Mouse (Mus musculus) cerebellum, adult (tissue): ENCODE measurements at regions not wholly inside any gene's neighbourhood (a gene's known extent, or its start where the extent isn't known, plus 50 kb on each side); places are given as distances from the start of the nearest gene placed in this dataset.
A peak's percentile ranks its signal among the peaks of the same experiment; 100 is the strongest.

Source experiments
- ATAC-seq: cut with Nextera tagmentation; 2 replicates; pipeline ENCODE4 v1.9.2; 2017; ENCODE audit warnings: mild to moderate bottlenecking, moderate library complexity, mixed read lengths; ENCODE audit not compliant: insufficient number of reproducible peaks, low FRiP score, low TSS enrichment

- no peak for ATAC-seq
Measured at GRCm38 (mm10) chr12:98045784-98046458, 213.3 kb downstream of the Galc start.

DNA sequence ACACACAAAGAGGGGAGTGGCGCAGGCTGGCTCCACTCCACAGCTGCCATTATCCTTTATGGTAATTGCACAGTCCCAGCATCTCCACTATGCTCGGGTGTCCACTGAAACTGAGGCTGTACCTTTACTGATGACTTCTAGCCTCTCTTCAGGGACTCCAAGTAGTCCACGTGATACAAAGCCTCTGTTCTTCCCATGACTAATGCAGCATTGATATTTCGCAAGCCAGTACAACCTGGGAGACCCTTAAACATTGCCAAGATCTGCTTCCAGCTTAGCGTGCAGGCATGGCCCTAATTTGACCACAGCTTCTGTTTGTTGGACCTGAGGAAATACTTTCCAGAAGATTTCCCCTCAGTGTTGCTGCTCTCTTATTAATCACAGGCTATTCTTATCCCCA is 215.8 kb downstream of the Galc start:
- ATAC-seq, result no peak

- ATAC-seq, result no peak
Measured at GRCm38 (mm10) chr12:98039677-98040076, 219.6 kb downstream of the Galc start.

DNA sequence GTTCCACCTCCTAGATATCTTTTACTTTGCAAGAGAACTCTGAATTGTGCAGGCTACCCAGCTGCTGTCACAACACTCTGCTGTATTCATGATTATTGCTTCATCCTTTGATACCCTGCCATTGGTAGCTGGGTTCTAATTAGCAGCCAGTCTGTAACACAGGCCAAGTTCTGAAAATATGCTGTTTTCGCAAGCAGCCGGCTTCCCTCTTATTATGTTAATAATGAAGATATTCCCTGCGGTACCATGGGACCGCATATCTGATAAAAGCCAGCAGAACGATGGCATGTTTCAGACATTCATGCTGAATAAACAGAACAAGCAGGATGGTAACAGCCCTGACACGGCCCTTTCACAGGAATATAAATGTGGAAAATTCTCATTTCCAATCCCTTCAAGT is 235.6 kb downstream of the Galc start:
- ATAC-seq, result no peak

DNA sequence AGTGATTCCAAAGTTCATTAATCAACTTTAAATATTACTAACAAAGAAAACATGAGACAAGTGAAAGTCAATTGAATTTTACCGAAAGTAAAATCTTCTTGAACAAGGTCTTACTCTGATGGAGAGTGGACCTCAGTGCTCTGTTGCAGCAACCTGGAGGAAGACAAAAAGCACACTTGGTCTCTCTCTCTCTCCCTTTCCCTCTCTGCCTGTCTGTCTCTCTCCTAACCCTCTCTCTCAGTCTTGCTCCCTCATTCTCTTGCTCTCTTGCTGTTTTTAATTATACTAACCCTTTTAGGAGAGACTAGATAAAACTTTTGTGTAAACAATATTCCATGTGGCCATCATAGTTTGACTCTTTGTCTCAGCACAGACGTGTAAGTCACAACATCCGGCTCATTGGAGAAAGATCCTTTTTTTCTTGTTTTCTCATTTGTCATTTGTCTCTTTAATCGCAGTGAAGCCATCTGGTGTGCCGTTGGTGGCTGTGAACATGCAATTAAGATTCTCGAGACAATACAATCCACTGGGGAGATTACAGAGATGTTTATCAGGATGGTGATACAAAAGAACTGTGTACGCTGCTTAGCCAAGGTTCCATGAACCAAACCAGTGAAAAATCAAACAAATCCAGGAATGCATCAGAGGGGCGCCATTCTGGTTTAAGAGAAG is 244.5 kb downstream of the Galc start:
- ATAC-seq, result no peak

- no peak for ATAC-seq
Measured at GRCm38 (mm10) chr12:98009175-98009574, 250.1 kb downstream of the Galc start.

DNA sequence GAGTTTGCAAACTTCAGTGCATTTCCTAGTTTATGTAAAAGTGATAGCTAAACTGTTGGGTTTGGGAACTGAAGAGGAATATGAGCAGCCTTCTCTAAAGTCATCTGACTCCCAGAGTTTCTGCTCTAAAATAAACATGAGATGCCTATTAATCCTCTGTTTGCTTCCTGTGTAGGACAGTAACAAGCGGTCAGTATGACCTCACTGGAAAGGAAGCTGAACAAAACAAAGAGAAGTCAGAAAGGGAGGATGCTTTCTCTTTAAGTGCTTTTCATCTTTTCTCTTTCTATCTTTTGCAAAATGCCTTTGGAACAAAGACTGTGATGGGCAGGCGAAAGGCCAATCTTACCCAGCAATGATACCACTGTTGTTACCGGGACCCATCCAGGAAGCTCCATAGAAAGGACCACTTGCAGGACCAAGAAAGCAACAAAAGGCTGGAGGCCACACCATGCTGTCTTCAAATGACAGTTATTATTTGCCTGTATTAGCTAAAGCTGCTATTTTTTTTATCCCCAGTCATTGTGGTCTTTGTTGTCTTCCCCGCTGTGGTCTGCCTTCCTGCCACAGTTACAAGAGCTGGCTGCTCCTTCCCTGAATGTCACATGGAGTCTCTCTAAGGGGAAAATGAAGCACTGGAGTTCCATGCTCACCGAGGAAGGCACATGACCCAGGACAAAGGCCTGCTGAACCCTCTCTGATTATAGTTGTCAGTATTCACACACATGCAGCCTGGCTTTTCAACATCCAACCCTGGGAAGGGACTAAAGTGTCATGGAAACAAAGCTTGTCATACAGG is 253.4 kb downstream of the Galc start:
- ATAC-seq, result no peak

DNA sequence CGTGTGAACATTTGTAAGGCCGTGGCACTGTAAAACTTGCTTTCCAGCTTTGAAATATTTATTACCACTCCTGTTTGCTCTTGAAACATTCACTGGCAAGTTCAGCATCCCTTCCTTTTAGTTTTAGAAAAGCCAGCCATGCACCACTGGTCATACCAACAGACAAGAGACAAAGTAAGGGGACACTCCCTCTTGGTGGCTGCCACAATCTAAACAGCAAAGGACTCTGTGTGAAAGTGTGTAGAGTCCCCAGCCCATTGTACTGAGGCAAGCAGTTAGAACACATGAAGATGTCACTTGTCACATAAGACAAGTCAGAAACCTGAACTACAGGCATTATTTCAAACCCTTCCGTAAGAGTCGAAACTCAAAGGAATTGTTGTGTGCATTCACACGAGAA is 257.0 kb downstream of the Galc start:
- ATAC-seq, result no peak

DNA sequence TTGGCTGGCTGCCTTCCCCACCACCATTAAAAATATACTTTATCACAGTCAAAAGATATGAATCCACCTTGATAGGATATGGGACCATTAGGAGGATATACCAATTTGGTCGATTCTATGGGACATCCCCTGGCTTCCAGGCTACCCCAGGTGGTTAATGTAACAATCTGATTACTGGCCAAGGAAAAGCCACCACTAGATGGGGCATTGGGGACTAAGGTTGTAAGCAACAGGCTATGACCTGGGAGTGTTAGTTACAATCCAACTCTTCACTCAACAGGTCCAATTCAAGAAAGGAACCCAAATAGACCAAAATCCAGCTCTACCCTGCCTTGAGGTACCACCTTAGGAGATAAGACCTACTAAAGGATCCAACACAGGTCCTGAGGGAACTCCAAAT is 264.4 kb downstream of the Galc start:
- no peak for ATAC-seq

- no peak for ATAC-seq
Measured at GRCm38 (mm10) chr12:97993937-97994336, 265.3 kb downstream of the Galc start.

DNA sequence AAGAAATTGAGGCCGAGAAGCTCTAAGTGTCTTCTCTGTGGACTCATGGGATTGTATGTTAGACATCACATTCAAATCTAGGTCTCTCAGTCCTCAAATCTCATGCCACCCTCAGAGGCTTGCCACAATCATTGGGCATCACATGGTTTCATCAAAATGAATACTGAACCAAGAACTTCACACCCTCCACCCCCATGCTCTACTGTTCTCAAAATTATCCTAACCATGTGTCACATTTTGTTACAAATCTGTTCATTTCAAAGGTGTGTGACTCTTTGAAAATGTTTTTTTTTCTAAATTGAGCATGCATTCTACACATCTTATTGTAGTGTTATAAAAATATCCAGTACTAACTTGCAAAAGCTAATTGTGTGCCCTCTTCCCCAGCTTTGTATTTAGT is 275.9 kb downstream of the Galc start:
- no peak for ATAC-seq

DNA sequence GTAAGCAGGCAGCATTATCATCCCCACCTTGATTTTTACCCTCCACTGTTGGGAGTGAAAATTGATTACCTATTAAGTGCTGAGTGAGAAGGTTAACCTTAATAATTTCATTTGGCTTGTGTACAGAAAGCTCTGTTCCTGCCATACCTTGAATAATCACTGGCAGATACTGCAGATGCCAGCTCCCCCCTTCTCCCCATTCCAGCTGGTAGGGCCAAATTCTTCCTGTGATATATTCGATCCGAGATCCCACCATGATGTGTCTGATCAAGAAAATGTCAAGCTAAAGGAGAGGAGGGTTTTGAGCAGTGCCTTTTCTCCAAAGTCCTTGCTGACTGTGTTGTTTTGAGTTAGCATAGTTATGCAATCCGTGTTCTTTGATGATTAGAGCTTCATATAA is 280.6 kb downstream of the Galc start:
- ATAC-seq, result 0 out of 2 replicates have a peak, but pooled peaks have one; percentile 15

DNA sequence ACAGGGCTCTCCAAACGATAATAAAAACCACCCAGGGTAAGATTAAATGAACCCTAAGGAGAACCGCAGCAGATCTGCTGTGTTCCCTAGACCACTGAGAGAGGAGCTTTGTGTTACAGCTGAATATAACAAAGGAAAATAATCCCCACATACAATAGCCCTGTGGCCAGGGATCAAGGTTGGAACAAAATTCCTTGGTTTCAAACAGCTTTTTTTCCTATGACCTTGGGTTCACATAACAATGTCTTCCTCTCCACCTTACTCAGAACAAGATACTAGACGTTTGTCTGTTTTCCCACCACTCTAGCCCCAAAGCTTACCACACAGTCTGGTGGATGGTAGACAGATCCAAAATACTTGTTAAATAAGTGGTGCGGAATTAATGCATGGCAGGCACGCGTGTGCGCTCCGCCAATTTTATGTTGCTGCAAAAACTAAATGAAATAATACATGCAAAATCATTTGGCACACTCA is 281.0 kb downstream of the Galc start:
- ATAC-seq, result no peak

DNA sequence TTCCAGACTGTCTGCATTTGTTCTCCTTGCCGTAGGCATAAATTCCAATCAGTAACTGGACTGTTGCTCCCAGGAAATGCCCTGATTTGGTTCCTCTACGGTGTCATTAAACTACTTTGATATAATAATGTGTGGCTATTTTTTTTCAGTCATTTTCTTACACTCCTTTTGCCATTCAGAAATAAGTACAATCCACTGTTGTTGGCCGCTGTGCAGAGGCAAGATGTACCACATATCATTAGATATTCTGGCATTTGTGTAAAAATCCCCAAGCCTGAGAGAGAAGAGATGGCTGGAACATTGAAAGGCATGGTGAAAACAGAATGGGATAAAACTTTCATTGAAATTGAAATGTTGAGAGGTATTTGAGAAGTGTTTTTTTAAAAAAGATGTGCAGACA is 281.6 kb downstream of the Galc start:
- no peak for ATAC-seq

GRCm38 (mm10) chr12:97973909-97974510 is 285.2 kb downstream of the Galc start:
- no peak for ATAC-seq

- ATAC-seq, result no peak
Measured at GRCm38 (mm10) chr12:97957201-97957600, 302.1 kb downstream of the Galc start.

DNA sequence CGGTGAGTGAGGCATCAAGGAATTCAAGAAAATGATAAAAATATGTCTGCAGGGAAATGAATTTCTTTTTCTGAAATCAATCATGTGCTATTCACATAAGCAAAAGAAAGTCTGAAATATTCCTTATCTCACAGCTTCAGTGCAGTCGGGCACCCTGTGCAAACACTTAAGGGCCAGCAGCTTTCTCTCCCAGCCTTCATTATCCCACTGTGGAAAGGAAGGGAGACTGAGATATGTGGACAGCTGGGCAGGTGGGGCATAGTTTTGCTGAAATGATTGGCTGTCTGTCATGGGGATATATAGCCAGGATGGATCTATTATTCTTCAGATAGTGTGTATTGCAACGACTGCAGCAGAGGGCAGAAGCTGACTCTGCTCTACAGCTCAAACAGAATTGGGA is 305.9 kb downstream of the Galc start:
- ATAC-seq, result no peak

- ATAC-seq, result no peak
Measured at GRCm38 (mm10) chr12:97952204-97952603, 307.1 kb downstream of the Galc start.

- no peak for ATAC-seq
Measured at GRCm38 (mm10) chr12:97950072-97950471, 309.2 kb downstream of the Galc start.

GRCm38 (mm10) chr12:97947421-97947820 is 311.8 kb downstream of the Galc start:
- no peak for ATAC-seq

DNA sequence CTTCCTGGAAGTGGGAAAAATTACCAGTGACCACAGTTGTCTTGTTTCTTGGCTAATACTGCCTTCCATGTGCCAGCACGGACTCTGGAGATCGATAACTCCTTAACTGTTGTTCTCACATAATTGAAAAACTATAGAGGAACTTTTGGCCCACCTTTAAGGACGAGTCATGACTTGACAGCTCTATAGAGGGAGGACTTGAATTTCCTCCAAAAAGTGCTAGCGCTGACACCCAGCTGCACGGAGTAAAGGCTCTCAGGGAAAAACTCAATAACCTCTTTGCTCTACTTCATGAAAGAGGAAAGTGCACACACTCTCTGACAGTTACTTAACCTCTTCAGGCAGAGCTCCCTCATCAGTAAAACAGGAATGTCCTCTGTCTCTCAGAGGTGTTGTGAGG is 320.9 kb downstream of the Galc start:
- no peak for ATAC-seq
